Mouse (Mus musculus): ENCODE data around the gene Fance.
"Not testable (repeated sequence)": the region's sequence is repeated elsewhere in the genome, so short reads cannot be mapped to it uniquely, and the experiment has no call there.

The Fance gene

DNA sequence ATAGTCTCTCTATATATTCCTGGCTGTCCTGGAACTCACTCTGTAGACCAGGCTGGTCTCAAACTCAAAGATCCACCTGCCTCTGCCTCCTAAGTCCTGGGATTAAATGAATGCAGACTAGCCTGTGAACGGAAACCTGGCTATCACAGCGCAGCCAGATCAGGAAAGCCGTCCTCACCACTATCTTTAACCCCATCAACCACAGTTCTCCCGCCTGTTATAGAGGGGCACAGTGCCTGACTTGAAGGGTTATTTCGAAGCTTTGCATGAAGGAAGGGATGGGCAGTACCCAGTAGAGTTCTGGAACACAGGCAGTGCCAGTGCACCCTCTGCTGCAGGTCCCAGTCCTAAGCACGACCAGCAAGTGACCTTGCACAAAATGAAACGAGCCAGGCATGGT lies 22.0 kb upstream of the Fance start:
- in situ Hi-C loops (cut with MboI, MseI): no loop called here

- in situ Hi-C loops (cut with MboI, MseI): no loop called here
Measured at GRCm38 (mm10) chr17:28293716-28294115, 19.6 kb upstream of the Fance start.

- in situ Hi-C loops (cut with MboI, MseI): no loop called here
Measured at GRCm38 (mm10) chr17:28294449-28295333, 18.6 kb upstream of the Fance start.

GRCm38 (mm10) chr17:28298888-28299287 lies 14.4 kb upstream of the Fance start:
- in situ Hi-C loops (cut with MboI, MseI): no loop called here

DNA sequence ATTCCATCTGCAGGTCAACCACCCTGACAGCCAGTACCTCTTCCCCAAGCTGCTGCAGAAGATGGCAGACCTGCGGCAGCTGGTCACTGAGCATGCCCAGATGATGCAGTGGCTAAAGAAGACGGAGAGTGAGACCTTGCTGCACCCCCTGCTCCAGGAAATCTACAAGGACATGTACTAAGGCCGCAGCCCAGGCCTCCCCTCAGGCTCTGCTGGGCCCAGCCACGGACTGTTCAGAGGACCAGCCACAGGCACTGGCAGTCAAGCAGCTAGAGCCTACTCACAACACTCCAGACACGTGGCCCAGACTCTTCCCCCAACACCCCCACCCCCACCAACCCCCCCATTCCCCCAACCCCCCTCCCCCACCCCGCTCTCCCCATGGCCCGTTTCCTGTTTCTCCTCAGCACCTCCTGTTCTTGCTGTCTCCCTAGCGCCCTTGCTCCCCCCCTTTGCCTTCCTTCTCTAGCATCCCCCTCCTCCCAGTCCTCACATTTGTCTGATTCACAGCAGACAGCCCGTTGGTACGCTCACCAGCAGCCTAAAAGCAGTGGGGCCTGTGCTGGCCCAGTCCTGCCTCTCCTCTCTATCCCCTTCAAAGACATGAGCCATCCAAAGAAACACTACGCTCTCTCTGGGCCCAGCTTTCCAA lies 13.5 kb upstream of the Fance start:
- in situ Hi-C loops (cut with MboI, MseI): no loop called here

GRCm38 (mm10) chr17:28300323-28300722 lies 13.0 kb upstream of the Fance start:
- in situ Hi-C loops (cut with MboI, MseI): no loop called here

GRCm38 (mm10) chr17:28300850-28301249 lies 12.5 kb upstream of the Fance start:
- in situ Hi-C loops (cut with MboI, MseI): no loop called here

DNA sequence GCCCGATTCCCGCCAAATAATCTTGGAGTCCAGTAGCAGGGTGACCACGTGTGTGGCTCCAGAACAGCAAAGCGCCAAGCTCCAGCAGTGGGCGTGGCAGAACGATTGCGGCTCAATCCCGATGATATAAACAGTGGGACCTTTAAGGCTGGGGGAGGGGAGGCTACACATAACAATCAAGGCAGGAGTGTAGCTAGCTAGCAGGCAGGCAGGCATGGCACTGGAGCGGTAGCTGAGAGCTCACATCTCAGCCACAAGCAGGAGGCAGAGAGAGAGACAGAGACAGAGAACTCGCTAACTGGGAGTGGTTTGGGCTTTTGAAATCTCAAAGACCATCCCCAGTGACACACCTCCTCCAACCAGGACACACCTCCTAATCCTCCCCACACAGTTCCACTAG lies 8.1 kb upstream of the Fance start:
- in situ Hi-C loops (cut with MboI, MseI): no loop called here

GRCm38 (mm10) chr17:28308297-28309195 lies 4.8 kb upstream of the Fance start:
- in situ Hi-C loops (cut with MboI, MseI): no loop called here

DNA sequence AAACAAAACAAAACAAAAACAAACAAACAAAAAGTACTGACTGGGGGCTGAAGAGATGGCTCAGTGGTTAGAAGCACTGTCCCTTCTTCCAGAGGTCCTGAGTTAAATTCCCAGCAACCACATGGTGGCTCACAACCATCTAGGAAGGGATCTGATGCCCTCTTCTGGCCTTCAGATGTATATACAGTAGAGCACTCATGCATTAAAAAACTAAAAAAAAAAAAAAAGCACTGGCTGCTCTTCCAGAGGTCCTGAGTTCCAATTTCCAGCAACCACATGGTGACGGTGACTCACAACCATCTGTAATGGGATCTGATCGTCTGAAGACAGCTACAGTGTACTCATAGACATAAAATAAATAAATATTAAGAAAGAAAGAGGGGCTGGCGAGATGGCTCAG lies 2.5 kb upstream of the Fance start:
- in situ Hi-C loops (cut with MboI, MseI): no loop called here

DNA sequence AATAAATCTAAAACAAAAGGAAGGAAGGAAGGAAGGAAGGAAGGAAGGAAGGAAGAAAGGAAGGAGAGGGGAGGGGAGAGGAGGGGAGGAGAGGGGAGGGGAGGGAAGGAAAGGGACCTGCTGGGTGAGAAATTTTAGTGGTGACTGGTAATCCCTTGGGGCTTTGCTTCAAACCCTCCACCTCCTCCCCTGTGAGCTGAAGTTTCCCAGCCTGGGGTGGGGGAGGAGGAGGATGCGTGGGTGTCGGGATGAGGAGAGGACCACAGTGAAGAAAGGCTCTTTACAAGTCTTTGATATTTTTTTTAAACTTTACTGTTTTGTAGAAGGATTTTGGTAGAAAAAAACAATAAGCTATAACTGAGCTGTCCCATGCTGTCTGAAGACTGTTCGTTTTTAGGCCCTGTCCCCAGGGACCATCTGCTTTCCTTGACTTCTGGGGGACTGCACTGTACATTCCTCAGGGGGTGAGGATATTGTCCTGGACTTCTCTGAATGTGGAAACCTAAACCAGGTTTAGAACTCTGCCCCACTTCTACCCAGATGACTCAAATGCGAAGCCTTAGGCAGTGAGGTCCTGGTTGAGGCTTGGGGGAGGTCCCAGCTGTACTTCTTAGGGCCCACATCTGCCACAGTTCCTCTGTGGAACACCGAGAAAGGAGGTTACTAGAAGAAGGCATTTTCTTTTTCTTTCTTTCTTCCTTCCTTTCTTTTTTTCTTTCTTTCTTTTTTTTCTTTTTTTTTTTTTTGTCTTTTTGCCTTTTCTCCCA lies 1.8 kb upstream of the Fance start:
- in situ Hi-C loops (cut with MboI, MseI): no loop called here

- in situ Hi-C loops (cut with MboI, MseI): no loop called here
Measured at GRCm38 (mm10) chr17:28312232-28313211, 797 bp upstream of the Fance start.

- in situ Hi-C loops (cut with MboI, MseI): no loop called here
Measured at GRCm38 (mm10) chr17:28313880-28314225, 534 bp downstream of the Fance start.

DNA sequence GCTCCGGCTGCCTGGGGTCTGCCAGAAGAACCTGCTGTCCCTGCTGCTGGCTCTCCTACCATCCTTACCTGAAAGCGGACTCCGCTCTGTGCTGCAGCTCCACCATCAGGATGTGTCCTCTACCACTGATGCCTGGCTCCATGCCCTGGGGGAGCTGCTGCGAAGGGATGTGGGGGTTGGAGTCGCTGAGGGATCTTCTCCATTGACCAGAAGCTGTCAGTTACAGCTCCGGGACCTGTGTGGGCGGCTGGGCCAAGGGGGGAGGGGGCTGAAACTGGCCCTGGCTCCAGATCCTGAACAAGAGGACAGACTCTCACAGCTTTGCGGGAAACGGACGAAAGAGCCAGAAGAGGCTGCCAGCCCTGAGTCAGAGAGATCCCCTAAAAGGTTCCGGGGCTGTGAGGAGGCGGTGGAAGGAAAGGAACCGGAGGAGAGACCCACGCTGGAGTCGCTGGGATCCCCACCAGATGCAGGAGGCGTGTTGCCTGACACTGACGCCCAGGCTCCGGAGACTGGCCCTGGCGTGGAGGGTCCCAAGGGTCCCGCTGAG lies 2.4 kb downstream of the Fance start:
- in situ Hi-C loops (cut with MboI, MseI): loop anchor here (5.0 kb wide), 1 partner anchor 78 kb away; no protein-coding TSS in a partner anchor

- in situ Hi-C loops (cut with MboI, MseI): loop anchor here (5.0 kb wide), 1 partner anchor 79 kb away; no protein-coding TSS in a partner anchor
Measured at GRCm38 (mm10) chr17:28316476-28316875, 3.2 kb downstream of the Fance start.

- in situ Hi-C loops (cut with MboI, MseI): loop anchor here (5.0 kb wide), 1 partner anchor 80 kb away; no protein-coding TSS in a partner anchor
Measured at GRCm38 (mm10) chr17:28317091-28317490, 3.8 kb downstream of the Fance start.

DNA sequence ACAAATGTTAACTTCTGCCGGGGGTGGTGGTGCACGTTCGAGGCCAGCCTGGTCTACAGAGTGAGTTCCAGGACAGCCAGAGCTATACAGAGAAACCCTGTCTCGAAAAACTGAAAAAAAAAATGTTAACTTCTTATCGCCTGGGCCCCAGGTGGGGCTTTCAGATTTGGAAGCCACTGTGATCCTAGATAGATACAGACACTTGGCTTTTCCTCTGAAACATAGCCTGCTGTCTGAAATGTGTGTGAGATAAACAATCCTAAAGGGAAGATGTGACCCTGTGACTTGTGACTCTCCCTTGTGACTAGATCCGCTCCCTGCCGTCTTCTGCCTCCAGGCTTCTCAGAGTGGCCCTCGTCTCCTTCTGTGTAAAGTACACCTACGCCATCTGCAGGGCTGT lies 4.4 kb downstream of the Fance start:
- in situ Hi-C loops (cut with MboI, MseI): loop anchor here (5.0 kb wide), 1 partner anchor 80 kb away; no protein-coding TSS in a partner anchor

- in situ Hi-C loops (cut with MboI, MseI): no loop called here
Measured at GRCm38 (mm10) chr17:28321700-28322099, 8.4 kb downstream of the Fance start.

DNA sequence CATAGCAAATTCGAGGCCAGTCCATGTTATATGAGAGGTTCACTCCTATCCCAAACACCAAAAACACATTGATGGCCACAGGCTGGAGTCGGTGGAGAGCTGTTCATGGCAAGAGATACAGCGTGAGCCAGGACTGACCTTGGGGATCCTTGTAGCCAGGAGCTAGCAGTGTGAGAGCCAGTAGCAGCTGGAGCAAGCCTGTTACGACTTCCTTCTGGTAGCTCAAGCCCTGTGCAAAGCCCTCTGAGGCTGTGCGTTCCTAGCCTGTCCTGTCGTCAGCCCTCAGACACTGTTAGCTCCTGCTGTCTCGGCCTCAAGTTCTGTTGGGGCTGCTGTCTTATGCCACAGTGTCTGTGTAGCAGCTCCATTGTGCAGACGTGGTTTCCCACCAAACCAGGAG lies 10.5 kb downstream of the Fance start:
- in situ Hi-C loops (cut with MboI, MseI): no loop called here

- in situ Hi-C loops (cut with MboI, MseI): not testable (repeated sequence)
Measured at GRCm38 (mm10) chr17:28324416-28324815, 11.1 kb downstream of the Fance start.
